Mouse (Mus musculus) cerebellum, adult 9-11 months (tissue): ENCODE data around the gene Camk2d.

Experiments
- DNase-seq: peaks from one replicate; pipeline ENCODE4 v3.0.0; 2022

Gene Camk2d

GRCm38 (mm10) chr3:126652361-126652760, 56.3 kb downstream of the Camk2d start:
- DNase-seq, result no peak

GRCm38 (mm10) chr3:126653118-126653517, 57.0 kb downstream of the Camk2d start:
- no peak for DNase-seq

GRCm38 (mm10) chr3:126656173-126656572, 60.1 kb downstream of the Camk2d start:
- DNase-seq, result no peak

GRCm38 (mm10) chr3:126657895-126658294, 61.8 kb downstream of the Camk2d start:
- no peak for DNase-seq

- DNase-seq, result peak; percentile 47
Observed at GRCm38 (mm10) chr3:126658791-126659190, 62.7 kb downstream of the Camk2d start.

- no peak for DNase-seq
Observed at GRCm38 (mm10) chr3:126659235-126659634, 63.1 kb downstream of the Camk2d start.

- no peak for DNase-seq
Observed at GRCm38 (mm10) chr3:126659832-126660564, 63.9 kb downstream of the Camk2d start.

GRCm38 (mm10) chr3:126660575-126660974, 64.5 kb downstream of the Camk2d start:
- DNase-seq, result peak; percentile 36

GRCm38 (mm10) chr3:126660986-126661385, 64.9 kb downstream of the Camk2d start:
- no peak for DNase-seq

GRCm38 (mm10) chr3:126661920-126662319, 65.8 kb downstream of the Camk2d start:
- DNase-seq, result no peak

- no peak for DNase-seq
Observed at GRCm38 (mm10) chr3:126663436-126663835, 67.3 kb downstream of the Camk2d start.

GRCm38 (mm10) chr3:126665866-126666265, 69.8 kb downstream of the Camk2d start:
- DNase-seq, result no peak

- DNase-seq, result no peak
Observed at GRCm38 (mm10) chr3:126667019-126667418, 70.9 kb downstream of the Camk2d start.

- peak; percentile 68 for DNase-seq
Observed at GRCm38 (mm10) chr3:126667451-126667850, 71.3 kb downstream of the Camk2d start.

GRCm38 (mm10) chr3:126668123-126668522, 72.0 kb downstream of the Camk2d start:
- DNase-seq, result peak; percentile 57

- peak; percentile 58 for DNase-seq
Observed at GRCm38 (mm10) chr3:126668692-126669091, 72.6 kb downstream of the Camk2d start.

- no peak for DNase-seq
Observed at GRCm38 (mm10) chr3:126670413-126670812, 74.3 kb downstream of the Camk2d start.

- DNase-seq, result no peak
Observed at GRCm38 (mm10) chr3:126671292-126671691, 75.2 kb downstream of the Camk2d start.

GRCm38 (mm10) chr3:126681051-126681450, 84.9 kb downstream of the Camk2d start:
- DNase-seq, result no peak

GRCm38 (mm10) chr3:126681996-126682395, 85.9 kb downstream of the Camk2d start:
- DNase-seq, result no peak

- peak; percentile 1 for DNase-seq
Observed at GRCm38 (mm10) chr3:126685363-126685762, 89.3 kb downstream of the Camk2d start.

- no peak for DNase-seq
Observed at GRCm38 (mm10) chr3:126687150-126687549, 91.0 kb downstream of the Camk2d start.

GRCm38 (mm10) chr3:126688516-126688915, 92.4 kb downstream of the Camk2d start:
- no peak for DNase-seq

GRCm38 (mm10) chr3:126690627-126691505, 94.8 kb downstream of the Camk2d start:
- no peak for DNase-seq
